Mouse (Mus musculus) mouse embryonic stem cell (cell line): ENCODE measurements at regions not wholly inside any gene's neighbourhood (a gene's known extent, or its start where the extent isn't known, plus 50 kb on each side); places are given as distances from the start of the nearest gene placed in this dataset.

Experiments
- in situ Hi-C, 2 experiments: fragments of 300-500 bp; cut with MboI; formaldehyde crosslinking; loops; 1 replicate in 1 of 2; 3 replicates in 1 of 2; pipeline ENCODE4 v1.14.3; 2019 to 2020; ENCODE audit warnings: low sequenced_read_pairs in 2 of 2, low pct_unique_long_range_greater_than_20kb in 1 of 2, mixed read lengths in 1 of 2; ENCODE audit not compliant: unreplicated experiment in 1 of 2

DNA sequence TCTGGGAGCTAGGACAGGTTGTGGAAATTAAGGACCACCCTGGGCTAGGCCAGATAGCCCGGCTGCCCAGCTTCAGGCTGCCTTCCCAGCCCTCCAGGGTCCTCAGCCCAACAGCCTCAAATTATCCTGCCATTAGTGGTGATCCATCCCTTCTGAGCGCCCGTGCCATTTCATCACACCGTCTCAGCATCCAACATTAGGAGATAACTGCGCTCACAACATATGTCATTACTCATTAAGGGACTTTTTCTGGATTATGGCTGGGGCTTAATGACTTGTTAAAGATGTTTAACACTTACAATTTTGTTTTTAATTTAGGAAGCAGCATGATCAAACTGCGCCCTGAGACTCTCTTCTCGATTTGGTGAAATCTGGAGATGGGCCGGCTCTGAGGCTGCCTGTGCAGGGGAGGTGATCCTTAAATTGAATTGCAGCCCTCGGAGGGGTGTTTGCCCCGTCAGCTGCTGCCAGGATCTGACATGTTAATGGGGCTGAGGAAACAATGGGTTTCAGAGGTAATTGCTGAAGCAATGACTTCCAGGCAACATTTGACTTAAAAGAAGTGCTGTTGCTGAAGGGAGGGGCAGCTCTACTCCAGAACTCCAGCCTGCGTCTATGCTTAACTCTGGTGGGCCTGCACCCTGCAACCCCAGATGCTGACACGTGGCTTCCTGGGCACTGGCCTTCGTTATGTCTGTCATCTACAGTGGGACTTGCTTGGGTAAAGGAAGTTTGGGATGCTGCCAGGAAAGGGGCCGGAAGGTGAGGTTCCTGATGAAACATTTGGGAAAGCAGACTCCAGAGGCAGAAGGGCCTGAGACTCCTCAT lies 154.9 kb downstream of the 3100002H09Rik start:
- in situ Hi-C loops: no loop called here

DNA sequence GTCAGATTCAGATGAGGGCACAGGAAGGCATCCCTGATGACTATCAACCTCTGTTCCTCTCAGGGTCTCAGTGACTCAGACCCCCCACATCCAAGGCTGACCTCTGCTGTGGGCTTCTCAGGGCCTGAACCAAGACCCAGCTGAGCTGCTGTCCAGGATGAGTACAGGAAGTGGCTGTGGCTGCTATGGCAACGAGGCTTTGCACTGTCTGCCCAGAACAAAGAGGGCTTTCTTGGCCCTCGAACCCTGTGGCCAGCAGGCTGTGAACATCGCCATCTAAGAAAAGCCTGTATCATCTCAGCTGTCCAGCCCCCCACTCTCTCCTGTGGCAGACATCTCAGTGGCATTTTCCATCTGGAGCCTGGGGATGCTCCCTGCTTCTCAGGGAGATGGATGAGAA lies 159.5 kb downstream of the 3100002H09Rik start:
- in situ Hi-C loops: no loop called here

GRCm38 (mm10) chr4:124446615-124447014 lies 164.0 kb downstream of the 3100002H09Rik start:
- in situ Hi-C loops: no loop called here

DNA sequence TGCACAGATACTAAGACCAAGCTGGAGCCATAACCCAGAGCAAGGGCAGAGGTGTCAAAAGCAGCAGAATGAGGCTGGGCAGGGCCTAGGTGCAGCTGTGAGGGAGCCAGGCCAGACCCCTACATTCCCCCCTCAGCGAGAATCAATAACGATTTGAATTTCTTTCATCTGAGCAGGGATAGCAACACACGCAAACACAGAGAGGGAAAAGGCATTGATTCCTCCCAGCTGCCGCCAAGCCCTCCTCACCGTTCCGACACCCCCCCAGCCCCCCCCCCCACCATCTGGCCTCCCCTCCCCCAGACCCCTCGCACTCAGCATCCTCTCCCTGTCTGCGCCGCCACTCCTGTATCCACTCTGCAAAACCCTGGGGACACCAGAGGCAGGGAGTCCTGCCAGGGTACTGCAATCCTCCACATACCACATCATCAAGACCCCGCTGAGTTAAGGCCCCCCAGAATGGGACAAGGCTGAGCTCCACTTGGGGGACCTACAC lies 166.9 kb downstream of the 3100002H09Rik start:
- in situ Hi-C loops: no loop called here

- in situ Hi-C loops: no loop called here
These were observed 167.5 kb downstream of the 3100002H09Rik start for GRCm38 (mm10) chr4:124443130-124443503.

GRCm38 (mm10) chr4:124442491-124443129 lies 168.0 kb downstream of the 3100002H09Rik start:
- in situ Hi-C loops: no loop called here

DNA sequence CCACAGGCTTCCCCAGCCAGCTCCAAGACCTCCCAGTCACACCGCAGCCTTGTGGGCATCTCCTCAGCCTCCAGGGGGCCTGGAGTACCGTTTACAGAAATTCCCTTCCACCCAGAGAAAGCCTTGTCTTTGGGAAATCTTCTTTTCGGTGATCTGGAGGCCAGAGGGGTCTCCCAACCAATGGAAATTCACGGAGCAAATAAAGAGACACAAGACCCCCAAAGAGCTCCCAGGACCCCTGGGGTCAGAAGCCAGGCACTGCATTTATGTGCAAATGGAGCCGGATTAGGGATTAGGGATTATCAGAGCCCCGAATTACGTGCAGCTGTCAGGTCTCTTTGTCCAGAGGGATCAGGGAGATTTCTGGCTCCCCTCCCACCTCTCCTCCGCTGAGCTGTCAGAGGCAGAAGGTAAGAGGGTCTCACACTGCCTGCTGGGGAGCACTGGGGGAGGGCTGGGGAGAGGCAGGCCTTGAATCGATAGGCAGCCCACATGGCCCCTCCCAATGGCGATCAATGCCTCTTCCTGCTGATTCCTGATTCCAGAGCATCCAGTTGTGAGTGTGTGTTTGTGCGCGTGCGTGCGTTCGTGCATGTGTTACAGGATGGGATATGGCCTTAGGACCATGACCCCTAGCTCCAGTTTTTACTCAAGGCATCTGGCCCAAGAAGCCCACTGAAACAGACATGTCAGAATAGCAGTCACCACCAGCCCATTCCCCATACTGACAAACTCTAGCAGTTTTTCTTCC lies 168.7 kb downstream of the 3100002H09Rik start:
- in situ Hi-C loops: no loop called here

DNA sequence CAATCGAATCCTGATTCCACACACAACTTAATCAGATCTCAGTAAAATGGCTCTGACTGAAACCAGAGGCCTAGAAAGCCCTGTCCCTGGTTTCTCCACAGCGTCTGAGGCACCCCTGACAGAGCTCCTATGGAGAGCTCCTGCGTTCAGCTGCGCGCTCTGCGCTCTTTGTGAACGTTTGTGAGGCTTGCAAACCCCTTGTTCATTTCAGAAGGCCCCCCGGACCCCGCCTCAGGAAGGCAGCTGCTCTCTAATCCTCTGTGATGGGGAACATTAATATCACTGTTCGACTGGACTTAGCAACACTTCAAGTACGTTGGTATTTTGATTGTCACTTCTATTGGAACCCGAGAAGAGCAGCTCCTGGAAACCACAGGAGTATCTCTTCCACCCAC lies 175.6 kb downstream of the 3100002H09Rik start:
- in situ Hi-C loops: no loop called here

GRCm38 (mm10) chr4:124434059-124435039 lies 176.3 kb downstream of the 3100002H09Rik start:
- in situ Hi-C loops: no loop called here

GRCm38 (mm10) chr4:124433506-124433905 lies 177.1 kb downstream of the 3100002H09Rik start:
- in situ Hi-C loops: no loop called here

DNA sequence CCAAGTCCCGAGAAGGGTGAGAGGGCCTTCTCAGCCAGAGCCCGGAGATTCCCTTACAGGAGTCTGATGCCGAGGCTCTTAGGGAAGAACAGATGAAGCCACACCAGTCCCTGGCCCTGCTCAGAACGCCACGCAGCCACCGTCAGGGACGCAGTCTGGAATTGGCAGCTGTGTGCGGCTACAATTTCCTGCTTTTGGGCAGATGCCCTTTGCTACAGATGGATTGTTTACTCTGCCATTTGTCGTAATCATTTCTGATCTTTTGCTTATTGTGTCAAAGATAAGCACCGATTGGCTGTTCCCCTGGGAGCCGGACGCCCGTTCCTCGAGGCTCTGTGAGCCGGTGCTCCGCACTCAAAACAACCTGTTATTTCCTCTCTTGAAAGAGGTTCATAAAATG lies 179.4 kb downstream of the 3100002H09Rik start:
- in situ Hi-C loops: no loop called here

DNA sequence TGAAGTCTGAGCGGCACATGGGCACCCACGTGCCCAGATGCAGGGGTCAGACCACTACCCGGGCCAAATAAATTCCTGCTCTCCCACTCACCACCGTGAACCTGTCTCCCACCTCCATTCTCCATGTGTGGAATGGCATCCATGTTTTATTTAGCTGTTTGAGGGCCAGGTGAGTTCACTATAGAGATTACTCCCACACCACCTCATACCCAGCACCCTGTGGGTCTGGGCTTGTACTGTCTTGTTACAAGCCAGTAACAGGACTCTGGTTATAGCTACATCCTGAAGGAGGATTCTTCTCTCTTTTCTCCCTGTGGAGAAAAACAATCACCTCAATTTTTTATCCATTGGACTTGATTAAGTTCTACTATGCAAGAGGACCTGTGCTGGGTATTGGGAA lies 181.8 kb downstream of the 3100002H09Rik start:
- in situ Hi-C loops: no loop called here

GRCm38 (mm10) chr4:124422406-124422805 lies 188.2 kb downstream of the 3100002H09Rik start:
- in situ Hi-C loops: no loop called here

- in situ Hi-C loops: no loop called here
These were observed 192.2 kb downstream of the 3100002H09Rik start for GRCm38 (mm10) chr4:124418431-124418830.

GRCm38 (mm10) chr4:124417176-124417575 lies 193.4 kb downstream of the 3100002H09Rik start:
- in situ Hi-C loops: no loop called here

- in situ Hi-C loops: no loop called here
These were observed 194.3 kb downstream of the 3100002H09Rik start for GRCm38 (mm10) chr4:124416266-124416665.

GRCm38 (mm10) chr4:124414386-124414785 lies 196.2 kb downstream of the 3100002H09Rik start:
- in situ Hi-C loops: no loop called here

GRCm38 (mm10) chr4:124409279-124409678 lies 201.3 kb downstream of the 3100002H09Rik start:
- in situ Hi-C loops: no loop called here
